Mouse (Mus musculus): ENCODE data around the gene Rmnd1. TPM values are rescaled to one million over a fixed set of nuclear protein-coding genes. Genes with fewer than 3 reads are reported as not detected.
A peak's percentile ranks its signal among the peaks of the same experiment; 100 is the strongest.

Gene Rmnd1
- total RNA-seq, 2 experiments from 2014 or later, result 31.6 to 34.6 TPM

GRCm38 (mm10) chr10:4404895-4405491 lies 27.2 kb downstream of the Rmnd1 start:
- DNase-seq (ENCODE audit: extremely low spot score in 1 of 2, low spot score in 2 of 2), result peak in 1 of 2 experiments; percentile 56
- intact Hi-C loops (cut with DNase I), result loop anchor here (10.0 kb wide), 1 partner anchor 760 kb away; no protein-coding TSS in a partner anchor

GRCm38 (mm10) chr10:4398058-4398457 lies 34.1 kb downstream of the Rmnd1 start:
- no peak for DNase-seq (ENCODE audit: extremely low spot score in 1 of 2, low spot score in 2 of 2)
- intact Hi-C loops (cut with DNase I), result no loop called here

- DNase-seq (ENCODE audit: extremely low spot score in 1 of 2, low spot score in 2 of 2), result no peak
- intact Hi-C loops (cut with DNase I), result no loop called here
These were observed 36.9 kb downstream of the Rmnd1 start for GRCm38 (mm10) chr10:4395321-4395720.

- peak in 1 of 2 experiments; percentile 47 for DNase-seq (ENCODE audit: extremely low spot score in 1 of 2, low spot score in 2 of 2)
- intact Hi-C loops (cut with DNase I), result no loop called here
These were observed 40.3 kb downstream of the Rmnd1 start for GRCm38 (mm10) chr10:4391851-4392250.

- intact Hi-C loops (cut with DNase I), result no loop called here
- no peak for DNase-seq (ENCODE audit: extremely low spot score in 1 of 2, low spot score in 2 of 2)
These were observed 41.1 kb downstream of the Rmnd1 start for GRCm38 (mm10) chr10:4391076-4391475.

- no peak for DNase-seq (ENCODE audit: extremely low spot score in 1 of 2, low spot score in 2 of 2)
- intact Hi-C loops (cut with DNase I), result no loop called here
These were observed 41.6 kb downstream of the Rmnd1 start for GRCm38 (mm10) chr10:4390550-4390949.

GRCm38 (mm10) chr10:4389461-4390112 lies 42.6 kb downstream of the Rmnd1 start:
- no peak for DNase-seq (ENCODE audit: extremely low spot score in 1 of 2, low spot score in 2 of 2)
- intact Hi-C loops (cut with DNase I), result no loop called here

GRCm38 (mm10) chr10:4389036-4389435 lies 43.2 kb downstream of the Rmnd1 start:
- intact Hi-C loops (cut with DNase I), result no loop called here
- DNase-seq (ENCODE audit: extremely low spot score in 1 of 2, low spot score in 2 of 2), result no peak

GRCm38 (mm10) chr10:4388384-4388745 lies 43.8 kb downstream of the Rmnd1 start:
- no peak for DNase-seq (ENCODE audit: extremely low spot score in 1 of 2, low spot score in 2 of 2)
- intact Hi-C loops (cut with DNase I), result no loop called here

GRCm38 (mm10) chr10:4387701-4388383 lies 44.3 kb downstream of the Rmnd1 start, which contains the start of gene Zbtb2:
TSS of gene Zbtb2 (minus strand) at chr10:4388108.
- intact Hi-C loops (cut with DNase I), result no loop called here
- DNase-seq (ENCODE audit: extremely low spot score in 1 of 2, low spot score in 2 of 2), result peak; percentile 26 to 88

- peak; percentile 91 to 98 for DNase-seq (ENCODE audit: extremely low spot score in 1 of 2, low spot score in 2 of 2)
- intact Hi-C loops (cut with DNase I), result no loop called here
These were observed 45.3 kb downstream of the Rmnd1 start for GRCm38 (mm10) chr10:4386609-4387591.

GRCm38 (mm10) chr10:4384244-4384643 lies 47.9 kb downstream of the Rmnd1 start:
- intact Hi-C loops (cut with DNase I), result no loop called here
- DNase-seq (ENCODE audit: extremely low spot score in 1 of 2, low spot score in 2 of 2), result peak in 1 of 2 experiments; percentile 42

GRCm38 (mm10) chr10:4380748-4381147 lies 51.4 kb downstream of the Rmnd1 start:
- DNase-seq (ENCODE audit: extremely low spot score in 1 of 2, low spot score in 2 of 2), result no peak
- intact Hi-C loops (cut with DNase I), result no loop called here

GRCm38 (mm10) chr10:4376931-4377330 lies 55.3 kb downstream of the Rmnd1 start:
- no peak for DNase-seq (ENCODE audit: extremely low spot score in 1 of 2, low spot score in 2 of 2)
- intact Hi-C loops (cut with DNase I), result no loop called here

GRCm38 (mm10) chr10:4376461-4376860 lies 55.7 kb downstream of the Rmnd1 start:
- no peak for DNase-seq (ENCODE audit: extremely low spot score in 1 of 2, low spot score in 2 of 2)
- intact Hi-C loops (cut with DNase I), result no loop called here

- DNase-seq (ENCODE audit: extremely low spot score in 1 of 2, low spot score in 2 of 2), result no peak
- intact Hi-C loops (cut with DNase I), result no loop called here
These were observed 56.9 kb downstream of the Rmnd1 start for GRCm38 (mm10) chr10:4375267-4375666.

GRCm38 (mm10) chr10:4374734-4375133 lies 57.5 kb downstream of the Rmnd1 start:
- DNase-seq (ENCODE audit: extremely low spot score in 1 of 2, low spot score in 2 of 2), result no peak
- intact Hi-C loops (cut with DNase I), result no loop called here

GRCm38 (mm10) chr10:4374239-4374638 lies 57.9 kb downstream of the Rmnd1 start:
- no peak for DNase-seq (ENCODE audit: extremely low spot score in 1 of 2, low spot score in 2 of 2)
- intact Hi-C loops (cut with DNase I), result no loop called here

GRCm38 (mm10) chr10:4373558-4373957 lies 58.6 kb downstream of the Rmnd1 start:
- no peak for DNase-seq (ENCODE audit: extremely low spot score in 1 of 2, low spot score in 2 of 2)
- intact Hi-C loops (cut with DNase I), result no loop called here

All from left cerebral cortex, postnatal 10 days (tissue).